Mouse (Mus musculus) embryo, embryonic 11 days (tissue): ENCODE data around the gene Sall2.
A peak's percentile ranks its signal among the peaks of the same experiment; 100 is the strongest.

Source experiments
- DNase-seq: peaks from one replicate; pipeline ENCODE4 v3.0.0-alpha.2; 2015

Sall2 gene

DNA sequence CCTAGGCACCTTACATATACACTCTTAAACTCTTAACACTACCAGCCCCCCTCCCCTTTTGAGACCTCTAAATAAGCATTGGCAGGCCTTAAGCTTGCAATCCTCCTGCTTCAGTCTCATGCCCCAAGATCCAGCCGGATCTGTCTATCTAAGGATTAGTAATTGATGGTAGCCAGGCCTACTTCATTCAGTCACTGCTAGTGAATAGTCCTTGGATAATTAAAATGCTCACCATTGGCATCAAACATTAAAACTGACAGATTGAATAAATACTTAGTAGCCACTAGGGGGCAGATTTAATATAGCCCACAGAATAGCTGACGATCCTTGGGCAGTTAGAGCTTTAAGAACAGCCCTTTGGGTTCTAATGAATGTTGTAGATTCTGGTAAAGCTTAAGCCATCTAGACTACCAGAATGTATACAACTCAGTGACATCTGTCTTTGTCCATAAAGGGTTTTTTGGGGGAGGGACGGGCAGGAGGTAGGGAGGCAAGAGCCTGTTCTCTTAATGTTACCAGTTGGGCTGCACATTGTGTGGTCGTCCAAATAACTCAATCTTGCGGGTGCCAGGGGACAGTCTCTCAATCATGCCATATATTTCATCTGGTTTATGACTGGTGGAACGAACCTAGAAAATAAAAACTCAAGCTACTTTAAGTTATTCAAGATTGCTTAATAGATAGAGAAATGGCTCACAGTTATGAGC lies 32.9 kb downstream of the Sall2 start:
- DNase-seq = peak; percentile 71

DNA sequence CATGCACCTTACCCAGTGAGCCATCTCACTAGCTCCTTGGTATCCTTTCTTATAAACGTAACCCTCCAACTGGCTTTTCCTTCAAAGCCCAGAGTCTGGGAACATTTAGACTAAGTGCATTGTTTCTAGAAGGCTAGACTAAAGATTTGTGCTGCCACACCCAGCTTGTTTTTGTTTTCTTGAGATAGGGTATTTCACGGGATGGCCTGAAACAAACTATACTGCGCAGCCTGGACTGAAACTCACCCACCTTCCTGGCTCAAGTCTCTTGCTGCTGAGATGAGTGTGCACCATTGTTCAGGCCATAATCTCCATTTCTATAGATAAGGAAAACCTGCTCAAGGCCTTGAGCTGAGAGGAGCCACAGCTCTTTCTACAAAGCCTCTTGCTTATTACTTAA lies 44.4 kb downstream of the Sall2 start:
- DNase-seq = no peak

DNA sequence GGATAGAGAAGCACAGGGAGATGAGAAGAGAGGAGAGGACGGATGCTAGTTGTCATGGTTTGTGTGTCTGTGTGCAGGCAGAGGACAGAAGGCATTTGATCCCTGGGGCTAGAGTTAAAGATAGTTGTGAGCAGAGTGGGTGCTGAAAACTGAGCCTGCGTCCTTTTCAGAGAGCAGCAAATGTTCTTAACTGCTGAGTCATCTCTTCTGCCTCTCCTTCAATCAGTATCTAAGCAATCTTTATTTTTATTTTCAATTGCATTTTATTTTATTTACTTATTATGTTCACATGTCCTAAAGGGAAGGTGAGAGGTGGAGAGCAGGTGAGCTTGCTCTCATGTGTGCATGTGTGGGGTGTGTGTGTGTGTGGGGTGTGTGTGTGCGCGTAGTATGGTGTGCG lies 44.9 kb downstream of the Sall2 start:
- DNase-seq = no peak

DNA sequence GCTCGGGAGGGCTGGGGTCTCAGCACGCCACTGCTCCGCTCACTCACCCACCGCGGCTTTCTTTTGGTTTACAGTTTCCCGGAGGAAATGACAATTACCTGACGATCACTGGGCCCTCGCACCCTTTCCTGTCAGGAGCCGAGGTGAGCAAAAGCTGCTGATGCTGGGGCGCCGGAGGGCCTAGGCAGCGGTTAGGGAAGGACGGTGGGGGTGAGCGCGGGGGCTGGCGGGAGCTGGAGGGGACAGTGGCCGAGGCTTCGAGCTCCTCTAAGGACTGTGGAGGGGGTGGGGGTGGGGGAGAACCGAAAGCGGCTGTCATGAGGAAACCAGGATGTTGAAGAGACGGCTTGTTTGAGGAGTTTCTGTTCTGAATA lies 48.8 kb downstream of the Sall2 start:
- no peak for DNase-seq

DNA sequence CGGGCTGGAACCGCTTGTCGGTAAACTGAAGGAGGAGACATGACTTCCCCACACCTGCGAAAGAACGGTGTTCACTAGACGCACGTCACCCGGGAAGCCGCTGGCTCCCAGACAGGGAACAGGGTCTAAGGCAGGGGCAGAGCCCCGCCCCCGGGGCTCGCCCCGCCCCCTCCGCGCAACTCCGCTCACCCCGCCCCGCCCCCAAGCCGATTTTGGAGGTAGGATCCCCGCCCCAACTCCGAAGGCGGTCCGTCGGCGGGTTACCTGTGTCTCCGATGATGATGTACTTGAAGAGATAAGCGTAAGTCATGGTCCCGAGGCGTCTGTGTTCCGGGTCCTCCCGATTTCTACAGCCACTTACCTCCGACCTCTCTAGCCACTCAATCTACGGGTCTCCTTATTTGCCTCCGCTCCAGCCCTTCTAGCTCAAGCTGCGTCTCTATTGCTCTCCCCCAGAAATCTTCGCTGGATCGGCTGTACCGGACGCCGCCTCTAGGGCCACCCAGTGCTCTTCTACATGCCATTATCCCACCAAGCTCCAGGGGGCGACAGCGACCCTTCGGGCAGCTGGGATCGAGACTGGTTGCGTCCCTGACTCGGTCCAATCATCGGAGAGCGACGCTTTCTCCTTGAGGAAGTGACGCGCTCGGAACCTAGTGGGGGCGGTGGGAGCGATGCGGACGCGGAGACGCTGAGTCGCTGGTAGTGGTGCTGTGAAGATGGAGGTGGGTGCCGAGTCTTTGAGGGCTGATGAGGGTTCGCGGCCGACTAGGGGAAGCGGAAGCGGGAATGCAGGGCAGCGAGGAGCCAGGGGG lies 49.4 kb downstream of the Sall2 start, which contains the start of the genes Tox4 and Rab2b:
Tox4 (plus strand) TSS at position 215 of the 815 bp plus-strand sequence.
Rab2b (minus strand) TSS at position 614 of the 815 bp plus-strand sequence.
- peak; percentile 99 for DNase-seq

DNA sequence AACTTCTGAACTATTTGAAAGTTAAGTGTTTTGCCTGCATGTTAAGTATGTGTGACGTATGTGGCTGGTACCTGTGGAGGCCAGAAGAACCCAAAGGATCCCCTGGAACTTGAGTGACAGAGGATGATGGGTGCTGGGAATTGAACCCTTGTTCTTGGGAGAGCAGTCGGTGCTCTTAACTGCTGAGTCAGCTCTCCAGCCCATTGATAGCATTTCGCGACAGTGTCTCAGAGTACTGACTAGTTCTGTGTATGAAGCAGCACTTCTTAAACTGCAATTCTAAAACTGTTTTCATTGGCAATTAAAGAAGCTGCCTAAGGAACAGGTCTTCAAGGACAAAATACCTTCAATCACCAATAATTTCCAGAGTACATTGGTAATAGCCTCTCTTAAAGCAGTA lies 51.4 kb downstream of the Sall2 start:
- DNase-seq = no peak

DNA sequence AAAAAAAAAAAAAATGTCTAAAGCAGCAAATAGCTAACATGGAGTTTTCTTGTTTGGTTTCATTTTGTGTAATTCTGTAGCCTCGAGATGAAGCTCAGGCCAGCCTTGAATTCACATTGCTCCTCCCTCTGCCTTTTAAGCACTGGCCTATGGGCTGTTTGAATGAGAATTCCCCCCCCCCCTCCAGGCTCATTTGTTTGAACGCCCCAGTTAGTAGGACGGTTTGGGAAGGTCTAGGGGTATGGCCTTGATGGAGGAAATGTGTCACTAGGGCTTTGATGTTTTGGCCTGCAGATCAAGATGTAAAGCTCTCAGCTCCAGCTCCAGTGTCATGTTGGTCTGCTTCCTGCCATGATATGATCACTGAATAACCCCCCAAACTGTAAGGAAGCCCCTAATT lies 55.8 kb downstream of the Sall2 start:
- no peak for DNase-seq
